Mouse (Mus musculus): Measurements from ENCODE around the gene Cyp2d10.
"Not testable (repeated sequence)": the region's sequence is repeated elsewhere in the genome, so short reads cannot be mapped to it uniquely, and the experiment has no call there.

Gene Cyp2d10

DNA sequence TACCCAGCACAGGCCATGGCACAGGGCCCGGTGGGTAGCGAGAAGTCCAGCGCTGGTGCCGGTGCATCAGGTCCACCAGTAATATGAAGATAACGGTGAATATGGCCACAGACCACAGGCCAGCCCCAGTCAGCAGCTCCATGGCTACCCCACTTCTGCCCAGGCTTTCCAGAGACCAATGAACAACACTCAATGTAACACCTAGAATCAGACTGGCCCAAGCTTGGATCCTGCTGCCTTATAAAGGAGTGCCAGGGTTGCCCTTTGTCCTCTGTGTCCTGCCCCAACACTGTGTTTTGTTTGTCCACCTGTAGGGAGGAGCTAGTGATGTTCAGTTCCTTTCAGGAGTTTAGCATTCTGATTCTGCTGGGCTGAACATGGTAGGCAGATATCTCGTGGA is at the start of gene Cyp2d10:
TSS of gene Cyp2d10 (minus strand) at position 215 of the 400 bp plus-strand sequence.
- no peak for DNase-seq (ENCODE audit: low spot score)

- DNase-seq (ENCODE audit: low spot score): not testable (repeated sequence)
These were observed 49.2 kb upstream of the Cyp2d10 start for GRCm38 (mm10) chr15:82456086-82456790.

DNA sequence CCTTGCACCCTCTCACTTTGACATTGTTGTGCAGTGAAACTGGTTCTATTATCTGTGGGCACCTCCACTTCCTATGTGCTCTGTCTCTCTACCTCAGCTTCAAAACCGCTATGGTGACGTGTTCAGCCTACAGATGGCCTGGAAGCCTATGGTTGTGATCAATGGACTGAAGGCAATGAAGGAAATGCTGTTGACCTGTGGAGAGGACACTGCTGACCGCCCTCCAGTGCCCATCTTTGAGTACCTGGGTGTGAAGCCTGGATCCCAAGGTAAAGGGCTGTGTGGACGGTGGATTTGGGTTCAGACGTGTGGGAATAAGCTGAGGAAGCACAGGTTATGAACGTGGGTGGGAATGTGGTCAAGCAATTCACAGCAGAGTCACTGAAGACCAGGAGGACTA is 46.5 kb upstream of the Cyp2d10 start:
- not testable (repeated sequence) for DNase-seq (ENCODE audit: low spot score)

DNA sequence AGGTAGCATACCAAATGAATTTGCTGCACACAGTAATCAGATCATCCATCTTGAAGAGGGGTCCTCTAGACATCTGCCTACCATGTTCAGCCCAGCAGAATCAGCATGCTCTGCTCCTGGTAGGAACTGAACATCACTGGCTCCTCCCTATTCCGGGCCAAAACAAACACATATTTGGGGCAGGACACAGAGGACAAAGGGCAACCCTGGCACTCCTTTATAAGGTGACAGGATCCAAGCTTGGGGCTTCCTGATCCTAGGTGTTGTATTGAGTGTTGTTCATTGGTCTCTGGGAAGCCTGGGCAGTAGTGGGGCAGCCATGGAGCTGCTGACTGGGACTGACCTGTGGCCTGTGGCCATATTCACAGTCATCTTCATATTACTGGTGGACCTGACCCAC is 45.1 kb upstream of the Cyp2d10 start:
- not testable (repeated sequence) for DNase-seq (ENCODE audit: low spot score)

GRCm38 (mm10) chr15:82450045-82450444 is 43.0 kb upstream of the Cyp2d10 start:
- DNase-seq (ENCODE audit: low spot score): not testable (repeated sequence)

DNA sequence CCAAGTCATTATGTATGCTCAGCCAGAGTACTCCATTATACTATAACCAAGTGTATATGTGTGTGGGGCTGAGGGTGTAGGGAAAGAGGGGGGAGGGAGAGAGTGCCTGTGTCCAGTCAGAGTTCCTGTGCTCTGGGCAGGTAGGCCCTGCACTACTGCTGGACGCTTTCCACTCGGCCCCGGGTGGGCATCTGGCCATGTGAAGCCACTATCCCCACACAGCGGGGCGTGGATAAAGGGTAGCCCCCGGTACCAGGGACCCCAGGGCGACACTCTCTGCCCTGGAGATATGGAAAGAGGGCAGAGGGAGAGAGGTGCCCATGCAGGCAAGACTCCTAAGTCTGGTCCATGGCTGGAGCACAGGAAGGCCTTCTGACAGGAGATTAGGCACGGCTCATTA is 38.2 kb upstream of the Cyp2d10 start:
- DNase-seq (ENCODE audit: low spot score): no peak

DNA sequence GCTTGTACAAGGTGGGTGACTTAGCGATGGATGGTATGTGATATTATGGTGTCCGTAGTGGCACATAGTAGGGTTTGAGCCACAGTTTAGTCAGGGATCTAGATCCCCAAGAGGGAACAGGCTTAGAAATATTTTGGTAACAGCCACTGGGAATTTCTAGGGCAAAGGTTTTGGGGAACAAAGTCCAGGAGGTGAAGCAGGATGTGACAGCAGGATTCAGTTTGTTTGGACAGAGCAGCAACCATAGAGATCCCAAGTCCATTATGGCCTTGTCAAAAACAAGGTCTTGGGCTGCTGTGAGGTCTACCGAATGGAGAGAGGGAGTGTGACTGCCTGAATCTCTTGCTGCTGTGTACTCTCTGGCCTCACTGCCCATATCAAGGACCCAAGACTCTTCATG is 36.7 kb upstream of the Cyp2d10 start:
- DNase-seq (ENCODE audit: low spot score): no peak

DNA sequence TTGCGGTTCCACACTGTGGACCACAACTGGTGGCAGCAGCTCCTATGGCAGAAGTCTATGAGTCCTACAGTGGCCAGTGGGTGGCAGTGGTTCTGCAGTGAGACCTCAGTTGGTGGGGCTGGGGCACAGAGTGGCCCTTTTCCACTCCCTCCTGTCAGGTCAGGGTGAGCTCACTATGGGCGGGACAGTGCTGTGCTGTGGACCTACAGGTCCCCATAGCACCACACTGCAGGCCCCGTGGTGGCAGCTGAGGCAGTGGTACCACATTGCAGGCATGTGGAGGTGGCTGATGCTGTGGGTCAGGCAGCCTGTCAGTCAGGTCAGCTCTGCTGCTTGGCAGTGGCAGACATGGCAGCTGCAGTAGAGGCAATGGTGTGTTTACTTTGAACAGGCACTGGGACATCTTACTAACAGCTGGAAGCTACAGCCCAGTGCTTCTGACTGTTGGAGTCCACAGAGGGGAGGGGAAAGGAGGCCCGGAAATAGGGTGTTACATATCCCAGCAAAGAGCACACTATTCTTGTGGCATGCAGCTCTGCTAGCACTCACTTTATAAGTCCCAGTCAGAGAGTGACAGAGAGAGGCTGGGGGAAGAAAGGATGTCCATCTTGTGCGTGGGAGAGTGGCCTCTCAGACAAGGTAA is 31.1 kb upstream of the Cyp2d10 start:
- no peak for DNase-seq (ENCODE audit: low spot score)

GRCm38 (mm10) chr15:82435606-82436005 is 28.6 kb upstream of the Cyp2d10 start:
- DNase-seq (ENCODE audit: low spot score): no peak

DNA sequence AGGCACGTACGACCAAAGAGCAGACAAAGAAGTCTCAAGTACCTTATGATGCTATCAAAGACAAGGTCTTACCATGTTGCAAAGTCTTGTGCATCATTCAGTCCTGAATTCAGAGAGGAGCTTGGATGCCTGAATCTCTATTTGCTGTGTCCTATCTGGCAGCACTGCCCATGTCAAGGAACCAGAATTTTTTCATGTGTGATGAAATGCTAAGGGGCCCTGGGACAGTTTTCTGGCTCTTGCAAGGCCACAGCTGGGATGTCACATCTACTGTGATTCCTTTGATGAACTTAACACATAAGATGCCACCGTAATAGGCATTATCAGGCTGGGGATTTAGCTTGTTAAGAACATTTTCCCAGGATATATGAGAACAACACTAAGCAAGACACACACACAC is 28.0 kb upstream of the Cyp2d10 start:
- no peak for DNase-seq (ENCODE audit: low spot score)

DNA sequence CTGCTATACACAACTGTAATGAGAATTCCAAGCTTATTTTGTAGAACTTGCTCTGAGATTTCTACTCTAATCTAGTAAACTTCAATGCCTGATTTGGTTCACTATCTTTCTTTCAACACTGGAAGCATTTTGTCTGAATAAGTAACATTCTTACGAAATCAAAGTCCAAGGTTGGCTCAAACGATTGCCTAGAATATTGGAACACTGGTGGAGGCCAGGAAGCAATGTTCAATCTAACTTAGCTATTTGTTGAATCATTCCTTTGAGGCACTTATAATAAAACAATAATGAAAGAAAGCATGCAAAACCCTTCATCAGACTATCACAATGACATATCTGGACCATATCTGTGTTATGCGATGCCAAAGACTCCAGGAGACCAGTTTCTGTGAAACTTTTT is 27.5 kb upstream of the Cyp2d10 start:
- no peak for DNase-seq (ENCODE audit: low spot score)

DNA sequence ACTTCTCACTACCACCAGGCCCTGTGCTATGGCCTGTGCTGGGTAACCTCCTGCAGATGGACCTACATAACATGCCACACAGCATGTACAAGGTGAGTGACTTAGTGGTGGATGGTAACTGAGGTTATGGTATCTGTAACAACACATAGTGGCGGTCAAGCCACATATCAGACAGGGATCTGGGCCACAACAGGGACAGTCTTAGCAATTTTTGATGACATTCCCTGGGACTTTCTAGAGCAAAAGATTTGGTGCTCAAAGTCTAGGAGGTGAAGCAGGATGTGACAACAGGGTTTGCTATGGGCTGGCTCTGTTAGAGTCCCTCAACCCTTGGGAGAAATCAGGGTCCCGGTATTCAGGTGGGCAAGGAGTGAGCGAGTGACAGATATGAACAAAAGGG is 26.6 kb upstream of the Cyp2d10 start:
- DNase-seq (ENCODE audit: low spot score): no peak

- DNase-seq (ENCODE audit: low spot score): no peak
These were observed 26.1 kb upstream of the Cyp2d10 start, which contains the start of gene Cyp2d9 for GRCm38 (mm10) chr15:82433137-82433536. Gene Cyp2d9, plus strand, starts transcription at chr15:82433437.

- DNase-seq (ENCODE audit: low spot score): no peak
These were observed 16.5 kb upstream of the Cyp2d10 start for GRCm38 (mm10) chr15:82423471-82423870.

- no peak for DNase-seq (ENCODE audit: low spot score)
These were observed 15.9 kb upstream of the Cyp2d10 start for GRCm38 (mm10) chr15:82422935-82423334.

DNA sequence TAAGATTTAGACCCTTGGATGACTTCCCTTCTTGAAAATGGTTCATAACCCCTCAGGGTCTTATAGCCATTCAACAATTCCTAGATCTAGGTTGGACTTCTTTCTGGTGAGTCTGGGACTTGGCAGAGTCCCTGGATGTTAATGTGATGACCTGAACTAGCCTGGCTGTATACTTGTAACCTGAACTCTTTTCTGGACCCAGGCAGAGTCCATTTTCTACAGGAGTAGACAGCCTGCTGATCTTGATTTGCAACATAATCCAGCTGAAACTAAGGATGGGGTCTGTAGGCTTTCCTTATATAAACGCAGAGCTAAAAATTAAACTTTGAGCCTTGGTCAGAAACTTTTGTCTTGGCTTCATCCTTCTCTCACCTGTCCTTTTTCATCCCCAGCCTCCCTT is 11.6 kb upstream of the Cyp2d10 start:
- DNase-seq (ENCODE audit: low spot score): no peak

DNA sequence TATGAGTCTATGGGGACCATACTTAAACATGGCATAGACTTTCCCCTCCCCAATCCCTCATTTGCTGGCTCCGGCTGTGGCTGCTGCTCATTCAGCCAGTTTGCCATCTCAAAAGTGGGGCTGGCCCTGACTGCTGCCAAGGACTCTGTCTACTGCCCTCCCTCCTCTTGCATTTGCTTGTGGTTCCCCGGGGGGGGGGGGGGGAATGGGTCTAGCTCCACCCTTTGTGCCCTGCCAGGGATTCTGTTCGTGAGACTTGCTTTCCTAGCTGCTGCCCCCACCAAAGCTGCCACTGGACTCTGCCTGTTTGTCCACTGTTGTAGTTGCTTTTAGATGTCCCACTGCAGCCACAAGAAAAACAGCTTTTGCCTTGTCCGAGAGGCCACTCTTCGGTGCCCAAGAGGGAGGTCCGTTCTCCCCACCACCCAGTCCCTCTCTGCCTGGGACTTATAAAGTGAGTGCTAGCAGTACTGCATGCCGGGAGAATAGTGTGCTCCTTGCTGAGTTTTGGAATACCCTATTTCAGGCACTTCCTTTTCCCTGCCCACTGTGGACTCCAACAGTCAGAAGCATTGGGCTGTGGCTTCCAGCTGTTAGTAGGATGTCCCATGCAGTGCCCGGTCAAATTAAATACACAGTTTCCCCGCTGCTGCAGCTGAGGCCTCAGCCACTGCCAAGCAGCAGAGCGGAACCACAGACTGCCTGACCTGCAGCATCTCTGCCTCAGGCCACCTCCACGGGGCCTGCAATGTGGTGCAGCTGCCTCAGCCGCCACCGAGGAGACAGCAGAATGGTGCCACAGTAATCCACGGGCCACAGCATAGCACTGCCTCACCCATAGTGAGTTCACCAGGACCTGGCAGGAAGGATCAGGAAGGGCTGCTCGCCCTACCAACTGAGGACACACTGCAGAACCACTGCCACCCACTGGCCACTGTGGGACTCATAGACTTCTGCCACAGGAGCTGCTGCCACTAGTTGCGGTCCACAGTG is 10.1 kb upstream of the Cyp2d10 start:
- DNase-seq (ENCODE audit: low spot score): peak; percentile 81

DNA sequence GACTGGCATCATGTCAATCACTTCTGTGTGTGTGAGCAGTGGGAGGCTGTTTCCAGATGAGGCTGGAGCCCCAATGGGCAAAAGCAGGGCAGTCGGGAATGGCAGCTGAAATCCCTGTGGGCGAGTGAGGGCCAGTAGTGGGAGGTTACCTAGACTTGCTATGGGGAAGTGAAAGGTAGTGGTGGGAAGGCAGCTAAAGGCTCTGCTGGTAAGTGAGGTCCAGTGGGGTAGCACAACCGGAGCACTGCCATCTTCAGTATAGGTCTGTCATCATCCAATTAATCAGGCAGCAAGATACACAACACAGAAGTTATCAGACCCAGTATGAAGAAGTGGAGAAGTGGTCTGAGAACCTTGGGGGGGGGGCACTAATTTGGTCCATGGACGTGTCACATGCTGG is 541 bp upstream of the Cyp2d10 start:
- no peak for DNase-seq (ENCODE audit: low spot score)

DNA sequence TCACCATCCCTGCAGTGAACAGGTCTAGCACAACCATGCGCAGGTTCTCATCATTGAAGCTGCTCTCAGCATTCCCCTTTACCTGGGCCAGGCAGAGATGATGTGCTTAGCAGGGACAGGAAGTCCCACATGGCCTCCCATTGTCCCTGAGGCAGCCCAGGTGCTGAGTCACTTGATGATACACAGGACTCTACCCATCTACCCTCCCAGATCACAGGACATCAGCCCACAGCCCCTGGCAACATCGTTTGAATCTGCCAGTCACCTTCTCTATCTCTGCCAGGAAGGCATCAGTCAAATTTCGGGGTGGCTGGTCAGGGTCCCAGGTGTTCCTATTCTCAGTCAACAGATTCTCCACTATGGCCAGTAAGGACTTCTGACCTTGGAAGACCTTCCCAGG is 2.8 kb downstream of the Cyp2d10 start:
- no peak for DNase-seq (ENCODE audit: low spot score)

DNA sequence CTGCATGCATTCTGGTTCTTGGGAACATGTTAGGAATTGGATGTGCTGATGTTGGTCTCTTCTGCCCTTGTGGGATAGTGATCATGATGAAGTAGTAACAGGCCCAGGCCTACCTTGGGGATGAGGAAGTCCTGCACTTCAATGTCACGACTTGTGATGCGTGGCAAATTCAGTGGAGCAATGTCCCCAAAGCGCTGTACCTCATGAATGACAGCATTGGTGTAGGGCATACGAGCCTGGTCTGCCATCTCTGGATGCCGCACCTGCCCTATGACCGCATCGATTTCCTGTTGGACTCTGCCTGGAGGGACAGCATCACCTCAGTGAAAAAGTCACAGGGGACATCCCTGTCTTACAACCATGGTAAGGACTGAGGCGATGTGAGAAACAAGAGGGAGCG is 3.4 kb downstream of the Cyp2d10 start:
- DNase-seq (ENCODE audit: low spot score): no peak

- DNase-seq (ENCODE audit: low spot score): no peak
These were observed 4.3 kb downstream of the Cyp2d10 start for GRCm38 (mm10) chr15:82402741-82403140.

- DNase-seq (ENCODE audit: low spot score): no peak
These were observed 4.9 kb downstream of the Cyp2d10 start for GRCm38 (mm10) chr15:82402106-82402505.

DNA sequence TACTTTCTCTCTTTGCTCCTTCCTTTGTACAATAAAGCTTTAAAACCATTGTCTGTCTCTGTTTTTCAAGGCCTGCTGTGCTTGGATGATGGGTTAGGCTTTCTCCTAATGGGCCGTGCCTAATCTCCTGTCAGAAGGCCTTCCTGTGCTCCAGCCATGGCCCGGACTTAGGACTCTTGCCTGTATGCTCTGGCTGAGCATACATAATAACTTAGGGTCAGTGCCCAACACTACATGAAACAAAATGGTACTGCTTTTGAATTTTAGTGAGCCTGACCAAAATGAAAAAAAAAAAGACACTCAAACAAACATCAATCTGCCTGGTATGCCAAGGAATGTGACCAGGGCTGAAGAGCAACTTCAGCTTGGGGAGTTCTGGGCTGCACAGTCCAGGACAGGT is 5.5 kb downstream of the Cyp2d10 start:
- DNase-seq (ENCODE audit: low spot score): peak; percentile 14
